Mouse (Mus musculus): ENCODE measurements around the gene Rnf220. TPM values are rescaled to one million over a fixed set of nuclear protein-coding genes. Genes with fewer than 3 reads are reported as not detected.

Gene Rnf220
- polyA plus RNA-seq, 1 experiment from 2014 or later = 55.9 TPM

DNA sequence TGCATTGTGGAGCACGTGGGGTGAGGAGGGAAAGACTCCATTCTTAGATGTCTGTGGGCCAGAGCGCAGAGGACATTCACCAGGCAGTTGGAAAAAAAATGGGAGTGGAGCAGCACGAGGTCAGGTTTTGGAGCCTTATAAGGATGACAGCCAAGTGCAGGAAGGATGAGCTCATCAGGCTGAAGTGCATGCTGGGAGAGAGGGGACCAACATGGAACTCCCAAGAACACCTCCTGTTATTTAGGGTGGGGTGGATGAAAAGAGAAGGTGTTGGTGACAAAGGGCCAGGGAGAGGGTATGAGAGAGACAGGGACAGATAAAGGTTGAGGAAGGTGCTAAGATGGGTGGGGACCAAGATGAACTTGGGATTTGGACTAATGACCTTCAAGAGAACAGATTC is 127.3 kb downstream of the Rnf220 start:
- no peak for ATAC-seq
- Histone ChIP-seq H3K36me3 (no peaks in the 10 kb centered on the region), H3K9me3 (replicated peaks) (no peaks in the 10 kb centered on the region), H3K4me2 (no peak overlapping the region), H3K27me3 (replicated peaks) (peaks cover 18% of the 10 kb centered on the region), H3K4me1 (peaks cover 15% of the 10 kb centered on the region; the same call in 1 of the 2 replicates), H3K27ac (no peak overlapping the region), H3K9ac (no peak overlapping the region), H3K4me3 (no peak overlapping the region)
- WGBS (ENCODE audit: insufficient replicate concordance) = 59% methylated on average over 3 of the region's 3 CpGs

DNA sequence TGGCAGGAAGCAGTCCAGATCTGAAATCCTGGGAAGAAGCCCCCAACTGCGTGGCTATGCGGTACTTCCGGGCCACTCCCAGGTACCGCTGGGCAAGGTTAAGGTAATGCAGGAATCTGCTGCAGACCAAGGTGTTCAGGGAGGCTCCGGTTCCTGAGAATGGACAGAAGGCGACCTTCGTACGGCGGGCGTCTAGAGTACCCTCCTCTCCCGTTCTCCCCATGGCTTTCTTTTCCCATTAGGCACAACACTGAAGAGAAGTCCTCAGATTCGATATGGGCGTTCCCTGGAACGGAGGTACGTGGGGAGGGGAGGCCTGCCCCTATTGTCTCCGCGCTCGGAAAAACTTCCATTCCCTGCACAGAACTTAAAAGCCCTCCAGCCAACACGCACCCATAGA is 129.5 kb downstream of the Rnf220 start:
- Histone ChIP-seq H3K36me3 (no peaks in the 10 kb centered on the region), H3K27me3 (replicated peaks) (0 out of 2 replicates have a peak, but pooled peaks cover 4% of the 10 kb centered on the region), H3K9ac (no peak overlapping the region), H3K9me3 (replicated peaks) (no peaks in the 10 kb centered on the region), H3K4me3 (no peak overlapping the region), H3K27ac (no peak overlapping the region), H3K4me1 (peaks cover 5% of the 10 kb centered on the region; the same call in 1 of the 2 replicates), H3K4me2 (no peak overlapping the region)
- 85% methylated on average over 19 of the region's 19 CpGs for WGBS (ENCODE audit: insufficient replicate concordance)
- no peak for ATAC-seq

- Histone ChIP-seq H3K27me3 (replicated peaks) (peaks cover 13% of the 10 kb centered on the region; the same call in 1 of the 2 replicates), H3K4me3 (no peak overlapping the region), H3K4me2 (no peak overlapping the region), H3K9me3 (replicated peaks) (no peaks in the 10 kb centered on the region), H3K36me3 (no peaks in the 10 kb centered on the region), H3K27ac (no peak overlapping the region), H3K4me1 (no peaks in the 10 kb centered on the region), H3K9ac (no peak overlapping the region)
- WGBS (ENCODE audit: insufficient replicate concordance) = 55% methylated on average over 5 of the region's 5 CpGs
- ATAC-seq = no peak
Measured at GRCm38 (mm10) chr4:117362085-117362484, 134.8 kb downstream of the Rnf220 start.

GRCm38 (mm10) chr4:117361558-117361873 is 135.3 kb downstream of the Rnf220 start:
- H3K27ac ChIP-seq = no peak overlapping the region
- no peak overlapping the region for H3K4me3 ChIP-seq
- 54% methylated on average over 7 of the region's 7 CpGs for WGBS (ENCODE audit: insufficient replicate concordance)
- H3K27me3 ChIP-seq (replicated peaks) = peaks cover 19% of the 10 kb centered on the region; the same call in 1 of the 2 replicates
- H3K9me3 ChIP-seq (replicated peaks) = no peaks in the 10 kb centered on the region
- H3K9ac ChIP-seq = no peak overlapping the region
- ATAC-seq = no peak
- H3K36me3 ChIP-seq = no peaks in the 10 kb centered on the region
- H3K4me1 ChIP-seq = no peaks in the 10 kb centered on the region
- no peak overlapping the region for H3K4me2 ChIP-seq

GRCm38 (mm10) chr4:117360713-117361557 is 135.9 kb downstream of the Rnf220 start:
- Histone ChIP-seq H3K27me3 (replicated peaks) (peaks cover 22% of the 10 kb centered on the region; the same call in 1 of the 2 replicates), H3K4me1 (no peaks in the 10 kb centered on the region), H3K4me3 (no peak overlapping the region), H3K9me3 (replicated peaks) (no peaks in the 10 kb centered on the region), H3K27ac (no peak overlapping the region), H3K36me3 (no peaks in the 10 kb centered on the region), H3K4me2 (no peak overlapping the region), H3K9ac (no peak overlapping the region)
- WGBS (ENCODE audit: insufficient replicate concordance) = 70% methylated on average over 16 of the region's 16 CpGs
- ATAC-seq = no peak

- H3K9me3 ChIP-seq (replicated peaks) = no peaks in the 10 kb centered on the region
- peaks cover 22% of the 10 kb centered on the region; the same call in 1 of the 2 replicates for H3K27me3 ChIP-seq (replicated peaks)
- no peak overlapping the region for H3K4me3 ChIP-seq
- WGBS (ENCODE audit: insufficient replicate concordance) = 67% methylated on average over 17 of the region's 17 CpGs
- H3K27ac ChIP-seq = no peak overlapping the region
- H3K36me3 ChIP-seq = no peaks in the 10 kb centered on the region
- H3K4me1 ChIP-seq = no peaks in the 10 kb centered on the region
- H3K9ac ChIP-seq = no peak overlapping the region
- no peak for ATAC-seq
- no peak overlapping the region for H3K4me2 ChIP-seq
Measured at GRCm38 (mm10) chr4:117359803-117360382, 137.0 kb downstream of the Rnf220 start.

GRCm38 (mm10) chr4:117357917-117358316 is 138.9 kb downstream of the Rnf220 start:
- no peak overlapping the region for H3K4me2 ChIP-seq
- peaks cover 18% of the 10 kb centered on the region; the same call in 1 of the 2 replicates for H3K27me3 ChIP-seq (replicated peaks)
- WGBS (ENCODE audit: insufficient replicate concordance) = 55% methylated on average over 7 of the region's 7 CpGs

DNA sequence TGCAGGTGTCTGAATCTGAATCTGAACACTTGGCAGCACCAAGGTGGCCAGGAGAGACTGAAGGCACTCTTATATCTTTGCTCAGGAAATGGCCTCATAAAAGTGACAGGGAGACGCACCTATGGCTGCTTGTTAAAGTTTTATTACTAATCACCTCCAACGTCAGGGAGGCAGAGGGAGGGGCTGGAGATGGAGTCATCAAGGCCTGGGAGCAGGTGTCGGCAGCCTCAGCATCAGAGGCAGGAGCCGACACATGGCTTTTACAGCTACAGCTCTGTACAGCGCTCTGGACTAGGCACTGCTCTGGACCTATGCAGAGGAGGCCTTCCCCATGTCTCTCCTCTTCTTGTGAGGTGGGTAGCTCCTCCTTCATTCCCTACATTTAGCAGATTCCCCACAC is 139.7 kb downstream of the Rnf220 start:
- Histone ChIP-seq H3K4me2 (no peak overlapping the region), H3K4me1 (no peaks in the 10 kb centered on the region), H3K36me3 (no peaks in the 10 kb centered on the region), H3K27ac (no peak overlapping the region), H3K9ac (no peak overlapping the region), H3K4me3 (no peak overlapping the region), H3K9me3 (replicated peaks) (no peaks in the 10 kb centered on the region), H3K27me3 (replicated peaks) (peaks cover 18% of the 10 kb centered on the region; the same call in 1 of the 2 replicates)
- 65% methylated on average over 5 of the region's 5 CpGs for WGBS (ENCODE audit: insufficient replicate concordance)
- no peak for ATAC-seq

More at GRCm38 (mm10) chr4:117357917-117358316, 138.9 kb downstream of the Rnf220 start:
- no peak overlapping the region for H3K9ac ChIP-seq
- no peak overlapping the region for H3K4me3 ChIP-seq
- H3K9me3 ChIP-seq (replicated peaks) = no peaks in the 10 kb centered on the region
- no peak overlapping the region for H3K27ac ChIP-seq
- no peak for ATAC-seq
- H3K36me3 ChIP-seq = no peaks in the 10 kb centered on the region
- no peaks in the 10 kb centered on the region for H3K4me1 ChIP-seq

- Histone ChIP-seq H3K4me1 (no peaks in the 10 kb centered on the region), H3K4me3 (no peak overlapping the region), H3K36me3 (no peaks in the 10 kb centered on the region), H3K9me3 (replicated peaks) (no peaks in the 10 kb centered on the region), H3K27me3 (replicated peaks) (peaks cover 18% of the 10 kb centered on the region; the same call in 1 of the 2 replicates), H3K27ac (no peak overlapping the region), H3K4me2 (no peak overlapping the region), H3K9ac (no peak overlapping the region; the same call in 1 of the 2 replicates)
- ATAC-seq = no peak
- WGBS (ENCODE audit: insufficient replicate concordance) = 29% methylated on average over 2 of the region's 2 CpGs
Measured at GRCm38 (mm10) chr4:117356223-117356622, 140.6 kb downstream of the Rnf220 start.

DNA sequence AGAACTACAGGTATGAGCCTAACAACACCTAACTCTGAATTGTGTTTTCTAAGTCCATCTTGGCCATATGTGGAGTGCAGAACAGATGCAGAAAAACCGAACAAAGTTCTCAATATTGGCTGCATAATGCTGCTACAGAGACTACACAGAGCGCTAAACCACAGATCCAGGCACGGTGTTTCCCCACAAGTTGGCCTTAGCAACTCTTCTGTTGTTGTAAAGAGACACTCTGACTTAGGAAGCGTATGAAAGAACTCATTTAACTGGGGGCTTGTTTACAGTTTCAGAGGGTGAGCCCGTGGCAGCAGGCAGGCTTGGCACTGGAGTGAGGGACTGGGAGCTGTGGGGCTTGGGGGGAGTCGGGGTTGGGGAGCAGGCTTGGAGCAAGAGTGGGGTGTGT is 142.2 kb downstream of the Rnf220 start:
- H3K4me3 ChIP-seq = no peak overlapping the region
- no peak overlapping the region for H3K9ac ChIP-seq
- no peaks in the 10 kb centered on the region for H3K4me1 ChIP-seq
- no peak for ATAC-seq
- no peak overlapping the region for H3K27ac ChIP-seq
- no peaks in the 10 kb centered on the region for H3K36me3 ChIP-seq
- H3K27me3 ChIP-seq (replicated peaks) = peaks cover 18% of the 10 kb centered on the region
- 70% methylated on average over 6 of the region's 6 CpGs for WGBS (ENCODE audit: insufficient replicate concordance)
- H3K9me3 ChIP-seq (replicated peaks) = no peaks in the 10 kb centered on the region
- H3K4me2 ChIP-seq = no peak overlapping the region

GRCm38 (mm10) chr4:117352957-117353356 is 143.9 kb downstream of the Rnf220 start:
- Histone ChIP-seq H3K27ac (no peak overlapping the region), H3K4me3 (no peak overlapping the region), H3K4me1 (no peaks in the 10 kb centered on the region), H3K9me3 (replicated peaks) (no peaks in the 10 kb centered on the region), H3K27me3 (replicated peaks) (peaks cover 18% of the 10 kb centered on the region), H3K4me2 (no peak overlapping the region), H3K36me3 (no peaks in the 10 kb centered on the region), H3K9ac (no peak overlapping the region)
- ATAC-seq = no peak
- 63% methylated on average over 9 of the region's 9 CpGs for WGBS (ENCODE audit: insufficient replicate concordance)

- no peaks in the 10 kb centered on the region for H3K4me1 ChIP-seq
- 72% methylated on average over 5 of the region's 5 CpGs for WGBS (ENCODE audit: insufficient replicate concordance)
Measured at GRCm38 (mm10) chr4:117352071-117352470, 144.8 kb downstream of the Rnf220 start.

More at GRCm38 (mm10) chr4:117352071-117352470, 144.8 kb downstream of the Rnf220 start:
- H3K4me2 ChIP-seq = no peak overlapping the region
- H3K4me3 ChIP-seq = no peak overlapping the region
- no peaks in the 10 kb centered on the region for H3K9me3 ChIP-seq (replicated peaks)
- H3K27me3 ChIP-seq (replicated peaks) = peaks cover 9% of the 10 kb centered on the region
- H3K9ac ChIP-seq = no peak overlapping the region
- no peaks in the 10 kb centered on the region for H3K36me3 ChIP-seq
- no peak overlapping the region for H3K27ac ChIP-seq
- no peak for ATAC-seq

All from liver, embryonic 12.5 days (tissue).